ENCODE assay signal across 8 mouse cellular contexts in the genomic region with DNA sequence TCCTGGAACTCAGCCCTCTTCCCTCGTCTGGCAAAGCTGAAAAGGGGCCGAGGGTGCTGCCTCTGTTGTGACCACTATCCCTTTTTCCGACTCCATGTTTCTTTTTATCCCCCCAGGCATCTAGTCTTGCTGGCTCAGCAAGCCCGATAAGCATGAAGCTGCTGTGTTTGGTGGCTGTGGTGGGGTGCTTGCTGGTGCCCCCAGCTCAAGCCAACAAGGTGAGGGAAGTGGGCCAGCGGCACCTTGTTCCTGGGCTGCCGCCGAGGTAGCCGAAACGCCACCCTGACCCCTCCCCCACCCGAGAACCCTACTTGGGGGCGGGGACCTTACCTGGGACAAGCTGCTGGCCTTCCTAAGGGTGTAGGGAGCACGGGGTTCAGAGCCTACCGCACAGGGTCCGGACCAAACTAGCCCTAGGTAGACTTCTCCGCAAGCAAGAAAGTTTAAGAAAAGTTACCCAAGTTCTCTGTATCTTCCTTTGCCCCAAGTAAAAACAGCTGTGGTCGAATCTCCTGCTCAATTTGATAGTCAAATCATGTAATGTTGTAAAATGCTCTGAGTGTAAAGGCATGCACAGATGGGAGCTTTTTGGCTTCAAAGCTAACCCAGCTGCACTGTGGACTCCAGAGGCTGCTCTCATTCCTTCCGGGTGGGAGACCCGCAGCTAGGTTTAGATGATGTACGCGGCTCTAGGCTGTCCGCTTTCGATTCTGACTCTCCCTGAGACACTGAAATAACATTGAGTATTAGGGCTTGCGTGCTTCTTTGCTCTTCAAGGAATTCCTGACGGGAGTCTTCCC. TPM values are rescaled to one million over a fixed set of nuclear protein-coding genes. Genes with fewer than 3 reads are reported as not detected.
A peak's percentile ranks its signal among the peaks of the same experiment; 100 is the strongest.
DNase-seq lines count a peak whose midpoint lies in the region; ATAC-seq and TF ChIP-seq lines count a peak whose summit lies in the region.

No protein-coding gene starts in this region.

- peak overlapping the region; percentile 92 for H3K4me3 ChIP-seq in forebrain, embryonic 16.5 days (replicated peaks; ENCODE audit: low read length)
- H3K4me3 ChIP-seq in lung, embryonic 15.5 days = peak overlapping the region; percentile 82
- peak overlapping the region; percentile 87 for H3K4me3 ChIP-seq in small intestine, adult 2 months (ENCODE audit: low read depth, low read length)

- H3K9ac ChIP-seq in forebrain, embryonic 16.5 days (replicated peaks; ENCODE audit: low read depth, low read length) = peak overlapping the region; percentile 88
- H3K9ac ChIP-seq in lung, embryonic 15.5 days = peak overlapping the region; percentile 75

- peak; percentile 24 for DNase-seq in right cerebral cortex, postnatal 25 days
- DNase-seq in right cerebral cortex, adult 18-20 months = no peak
- DNase-seq in cerebellum, adult 18-20 months = peak; percentile 53 to 56
- peak; percentile 64 for DNase-seq in kidney, adult 18-20 months

- H3K36me3 ChIP-seq in forebrain, embryonic 16.5 days (ENCODE audit: control insufficient read depth, insufficient read depth) = peaks cover 3% of the 10 kb centered on the region; the same call in 1 of the 2 replicates
- peaks cover 22% of the 10 kb centered on the region for H3K36me3 ChIP-seq in lung, embryonic 15.5 days
- no peaks in the 10 kb centered on the region for H3K36me3 ChIP-seq in small intestine, adult 2 months (ENCODE audit: control insufficient read depth, insufficient read depth, low read length)

- H3K9me3 ChIP-seq in forebrain, embryonic 16.5 days (ENCODE audit: control insufficient read depth, low read length) = no peaks in the 10 kb centered on the region
- H3K9me3 ChIP-seq in lung, embryonic 15.5 days = no peaks in the 10 kb centered on the region

- TF ChIP-seq CTCF in small intestine, adult 2 months (IDR thresholded peaks at IDR 0.05; ENCODE audit: extremely low read depth, insufficient read length, insufficient replicate concordance, low read depth, low read length) = no peak

- H3K4me2 ChIP-seq in forebrain, embryonic 16.5 days (ENCODE audit: low read length) = peak overlapping the region; percentile 96
- peak overlapping the region; percentile 92 for H3K4me2 ChIP-seq in lung, embryonic 15.5 days

- H3K27me3 ChIP-seq in forebrain, embryonic 16.5 days (replicated peaks; ENCODE audit: control insufficient read depth, insufficient read depth, low read length) = no peaks in the 10 kb centered on the region
- H3K27me3 ChIP-seq in lung, embryonic 15.5 days = no peaks in the 10 kb centered on the region
- 0 out of 2 replicates have a peak, but pooled peaks cover under 1% of the 10 kb centered on the region for H3K27me3 ChIP-seq in small intestine, adult 2 months (ENCODE audit: control insufficient read depth, insufficient read depth, low read length)

- TF ChIP-seq POLR2A in small intestine, adult 2 months (IDR thresholded peaks at IDR 0.05; ENCODE audit: low read depth, low read length) = no peak

- H3K27ac ChIP-seq in forebrain, embryonic 16.5 days (ENCODE audit: low read length) = peak overlapping the region; percentile 60
- peak overlapping the region; percentile 39 for H3K27ac ChIP-seq in lung, embryonic 15.5 days
- H3K27ac ChIP-seq in small intestine, adult 2 months (ENCODE audit: insufficient read depth, low read depth, low read length) = no peak overlapping the region

- ATAC-seq in forebrain, embryonic 16.5 days = peak; percentile 18
- ATAC-seq in lung, embryonic 15.5 days (ENCODE audit: borderline replicate concordance, extremely low read depth, low FRiP score, low TSS enrichment) = peak; percentile 68; the same call in 1 of the 2 replicates
- no peak for ATAC-seq in monocyte, adult 5-6 weeks (replicated peaks; ENCODE audit: insufficient number of reproducible peaks, low FRiP score, low TSS enrichment, poor library complexity, severe bottlenecking)

- WGBS in forebrain, embryonic 16.5 days = 5% methylated on average over 24 of the region's 24 CpGs
- WGBS in lung, embryonic 15.5 days = 5% methylated on average over 24 of the region's 24 CpGs
- WGBS in small intestine, adult 2 months = 10% methylated on average over 24 of the region's 24 CpGs

- peaks cover 16% of the 10 kb centered on the region for H3K4me1 ChIP-seq in forebrain, embryonic 16.5 days (replicated peaks; ENCODE audit: control insufficient read depth, insufficient read depth, low read length)
- peaks cover 12% of the 10 kb centered on the region for H3K4me1 ChIP-seq in lung, embryonic 15.5 days
- H3K4me1 ChIP-seq in small intestine, adult 2 months (ENCODE audit: control insufficient read depth, insufficient read depth, insufficient read length, low read length) = peaks cover 1% of the 10 kb centered on the region; the same call in 1 of the 2 replicates

RNA-seq across cellular contexts. Expression of a gene that starts 10.6 kb away (rescaled TPM):
- polyA plus RNA-seq in forebrain, embryonic 16.5 days (2015; fragmentation: Nextera tagmentation; extraction: Ambion mirVana) = 141 and 146 TPM in 2 replicates
- polyA plus RNA-seq in lung, embryonic 15.5 days (2015; fragmentation: Nextera tagmentation; extraction: Ambion mirVana) = 153 and 162 TPM in 2 replicates
- polyA plus RNA-seq in small intestine, adult 2 months (2012; rRNA removed) = 20.4 and 21.8 TPM in 2 replicates
- total RNA-seq in monocyte, adult 5-6 weeks (2017) = 1.6 to 7.8 TPM (median 2.7 TPM) in 3 replicates

RNA-seq across cellular contexts. Expression of a gene that starts 12.4 kb away (rescaled TPM):
- not detected in 2 replicates for polyA plus RNA-seq in forebrain, embryonic 16.5 days (2015; fragmentation: Nextera tagmentation; extraction: Ambion mirVana)
- polyA plus RNA-seq in lung, embryonic 15.5 days (2015; fragmentation: Nextera tagmentation; extraction: Ambion mirVana) = not detected in 2 replicates
- 0.11 and 0.34 TPM in 2 replicates for polyA plus RNA-seq in small intestine, adult 2 months (2012; rRNA removed)
- total RNA-seq in monocyte, adult 5-6 weeks (2017) = not detected in 3 replicates

RNA-seq across cellular contexts. Expression of a gene that starts 32.0 kb away (rescaled TPM):
- not detected in 2 replicates for polyA plus RNA-seq in forebrain, embryonic 16.5 days (2015; fragmentation: Nextera tagmentation; extraction: Ambion mirVana)
- not detected in 2 replicates for polyA plus RNA-seq in lung, embryonic 15.5 days (2015; fragmentation: Nextera tagmentation; extraction: Ambion mirVana)
- polyA plus RNA-seq in small intestine, adult 2 months (2012; rRNA removed) = not detected in 2 replicates
- total RNA-seq in monocyte, adult 5-6 weeks (2017) = not detected in 3 replicates

RNA-seq across cellular contexts. Expression of a gene that starts 34.0 kb away (rescaled TPM):
- polyA plus RNA-seq in forebrain, embryonic 16.5 days (2015; fragmentation: Nextera tagmentation; extraction: Ambion mirVana) = 0.32 and 0.54 TPM in 2 replicates
- 0.10 and 0.14 TPM in 2 replicates for polyA plus RNA-seq in lung, embryonic 15.5 days (2015; fragmentation: Nextera tagmentation; extraction: Ambion mirVana)
- polyA plus RNA-seq in small intestine, adult 2 months (2012; rRNA removed) = 2.3 and 3.4 TPM in 2 replicates
- 0.64 to 1.6 TPM (median 1.1 TPM) in 3 replicates for total RNA-seq in monocyte, adult 5-6 weeks (2017)
